Mouse (Mus musculus): ENCODE measurements around the gene Krtap4-7. TPM values are rescaled to one million over a fixed set of nuclear protein-coding genes. Genes with fewer than 3 reads are reported as not detected.

Gene Krtap4-7
- polyA plus RNA-seq (2014; fragmentation: Illumina TruSeq; extraction: RNeasy Lipid Tissue Mini Kit (QIAGEN cat#74804); ENCODE audit: low replicate concordance) = not detected

DNA sequence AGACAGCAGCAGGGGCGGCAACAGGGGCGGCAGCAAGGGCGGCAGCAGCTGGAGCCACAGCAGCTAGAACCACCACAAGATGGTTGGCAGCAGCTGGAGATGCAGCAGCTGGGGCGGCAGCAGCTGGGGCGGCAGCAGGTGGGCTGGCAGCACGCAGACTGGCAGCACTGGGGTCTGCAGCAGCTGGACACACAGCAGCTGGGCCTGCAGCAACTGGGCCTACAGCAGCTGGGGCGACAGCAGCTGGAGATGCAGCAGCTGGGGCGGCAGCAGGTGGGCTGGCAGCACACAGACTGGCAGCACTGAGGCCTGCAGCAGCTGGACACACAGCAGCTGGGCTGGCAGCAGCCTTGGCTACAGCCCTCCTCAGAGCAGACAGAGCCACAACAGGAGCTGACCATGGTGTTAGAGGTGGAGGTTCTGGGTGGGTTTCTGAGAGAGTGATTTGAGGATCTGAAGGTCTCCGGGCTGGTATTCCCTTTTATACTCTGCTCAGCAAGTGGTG, at the start of gene Krtap4-7:
Gene Krtap4-7 (minus strand): TSS at position 455 of the 505 bp plus-strand sequence.

DNA sequence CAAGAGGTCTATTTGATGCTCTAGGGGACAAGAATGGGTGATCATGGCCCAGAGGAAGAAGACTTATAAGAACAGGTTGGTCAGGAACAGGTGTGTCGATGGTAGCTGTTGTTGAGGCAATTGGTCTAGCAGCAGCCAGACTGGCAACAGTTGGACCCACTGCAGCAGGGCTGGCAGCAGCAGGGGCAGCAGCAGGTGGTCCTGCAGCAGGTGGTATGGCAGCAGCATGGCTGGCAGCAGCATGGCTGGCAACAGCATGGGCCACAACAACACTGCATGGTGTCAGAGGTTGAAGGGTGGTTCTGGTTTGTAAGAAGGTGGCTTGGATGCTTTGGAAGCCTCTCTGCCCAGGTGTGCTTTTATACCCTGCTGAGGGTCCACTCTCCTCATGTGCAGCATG, 46.6 kb upstream of the Krtap4-7 start, which contains the start of gene Gm14190:
Gene Gm14190 (minus strand): TSS at position 278 of the 400 bp plus-strand sequence.

DNA sequence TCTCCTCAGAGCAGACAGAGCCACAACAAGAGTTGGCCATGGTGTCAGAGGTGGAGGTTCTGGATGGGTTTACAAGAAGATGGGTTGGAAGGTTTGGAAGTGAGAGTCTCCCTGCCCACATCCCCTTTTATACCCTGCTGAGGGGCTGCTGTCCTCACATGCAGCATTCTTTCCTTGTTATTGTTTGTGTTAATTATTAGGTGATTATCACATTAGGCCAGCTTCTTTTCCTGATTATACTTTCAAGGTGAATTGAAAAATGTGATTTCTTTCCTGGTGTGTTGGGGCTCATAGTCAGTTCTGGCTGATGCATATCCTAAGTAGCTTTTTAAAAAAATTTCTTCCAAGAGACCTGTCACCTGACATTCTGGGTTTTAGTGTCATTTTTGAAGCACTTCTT, 22.0 kb upstream of the Krtap4-7 start, which contains the start of gene Krtap4-6:
Gene Krtap4-6 (minus strand): TSS at position 101 of the 400 bp plus-strand sequence.

DNA sequence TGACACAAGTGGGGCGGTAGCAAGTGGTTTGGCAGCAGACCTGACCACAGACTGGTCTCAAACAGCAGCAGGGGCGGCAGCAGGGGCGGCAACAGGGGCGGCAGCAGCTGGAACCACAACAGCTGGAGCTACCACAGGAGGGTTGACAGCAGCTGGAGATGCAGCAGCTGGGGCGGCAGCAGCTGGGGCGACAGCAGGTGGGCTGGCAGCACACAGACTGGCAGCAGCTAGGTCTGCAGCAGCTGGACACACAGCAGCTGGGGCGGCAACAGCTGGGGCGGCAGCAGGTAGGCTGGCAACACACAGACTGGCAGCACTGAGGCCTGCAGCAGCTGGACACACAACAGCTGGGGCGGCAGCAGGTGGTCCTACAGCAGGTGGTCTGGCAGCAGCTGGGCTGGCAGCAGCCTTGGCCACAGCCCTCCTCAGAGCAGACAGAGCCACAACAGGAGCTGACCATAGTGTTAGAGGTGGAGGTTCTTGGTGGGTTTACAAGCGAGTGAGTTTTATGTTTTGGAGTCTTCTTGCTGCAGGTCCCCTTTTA, 14.7 kb upstream of the Krtap4-7 start, which contains the start of gene Gm11563:
Gene Gm11563 (minus strand): TSS at position 494 of the 544 bp plus-strand sequence.

DNA sequence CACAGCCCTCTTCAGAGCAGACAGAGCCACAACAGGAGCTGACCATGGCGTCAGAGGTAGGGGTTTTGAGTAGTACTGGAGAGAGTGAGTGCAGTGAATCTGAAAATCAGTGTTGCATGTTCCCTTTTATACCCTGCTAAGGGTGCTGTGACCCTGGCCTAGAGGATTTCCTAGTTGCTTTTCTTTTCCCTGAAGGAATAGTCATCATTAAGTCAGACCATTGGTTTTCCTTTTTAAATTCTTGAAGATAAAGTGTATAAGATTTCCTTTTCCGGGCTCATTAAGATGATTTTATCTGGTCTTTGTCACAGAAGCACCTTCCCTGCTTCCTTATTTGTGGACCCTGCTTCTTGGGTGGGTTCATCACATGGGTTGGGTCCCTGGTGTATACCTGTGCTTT, 6.2 kb upstream of the Krtap4-7 start, which contains the start of gene Gm11555:
Gene Gm11555 (minus strand): TSS at position 101 of the 400 bp plus-strand sequence.

DNA sequence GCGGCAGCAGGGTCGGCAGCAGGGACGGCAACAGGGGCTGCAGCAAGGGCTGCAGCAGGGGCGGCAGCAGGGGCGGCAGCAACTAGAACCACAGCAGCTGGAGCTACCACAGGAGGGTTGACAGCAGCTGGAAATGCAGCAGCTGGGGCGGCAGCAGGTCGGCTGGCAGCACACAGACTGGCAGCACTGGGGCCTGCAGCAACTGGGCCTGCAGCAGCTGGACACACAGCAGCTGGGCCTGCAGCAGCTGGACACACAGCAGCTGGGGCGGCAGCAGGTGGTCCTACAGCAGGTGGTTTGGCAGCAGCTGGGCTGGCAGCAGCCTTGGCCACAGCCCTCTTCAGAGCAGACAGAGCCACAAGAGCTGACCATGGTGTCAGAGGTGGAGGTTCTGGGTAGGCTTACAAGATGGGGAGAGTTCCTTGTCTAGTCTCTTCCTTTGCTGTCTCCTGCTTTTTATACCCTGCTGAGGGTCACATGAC, 9.2 kb downstream of the Krtap4-7 start, which contains the start of gene Krtap4-2:
Gene Krtap4-2 (minus strand): TSS at position 432 of the 482 bp plus-strand sequence.

DNA sequence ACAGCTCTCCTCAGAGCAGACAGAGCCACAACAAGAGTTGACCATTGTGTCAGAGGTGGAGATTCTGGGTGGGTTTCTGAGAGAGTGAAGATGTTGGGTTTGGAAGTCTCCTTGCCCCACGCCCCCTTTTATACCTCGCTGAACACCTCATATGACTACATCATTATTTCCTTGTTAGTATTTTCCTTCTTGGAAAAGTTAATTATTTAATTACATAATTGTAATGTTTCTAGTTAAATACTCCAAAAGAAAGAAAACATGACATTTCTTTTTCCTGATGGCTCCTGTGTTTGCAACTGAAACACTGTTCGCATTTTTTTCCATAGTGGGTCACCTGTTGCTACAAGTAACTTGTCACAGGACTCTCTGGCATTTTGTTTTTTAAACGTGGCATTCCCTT, 15.8 kb downstream of the Krtap4-7 start, which contains the start of gene Krtap4-1:
Gene Krtap4-1 (minus strand): TSS at position 101 of the 400 bp plus-strand sequence.

DNA sequence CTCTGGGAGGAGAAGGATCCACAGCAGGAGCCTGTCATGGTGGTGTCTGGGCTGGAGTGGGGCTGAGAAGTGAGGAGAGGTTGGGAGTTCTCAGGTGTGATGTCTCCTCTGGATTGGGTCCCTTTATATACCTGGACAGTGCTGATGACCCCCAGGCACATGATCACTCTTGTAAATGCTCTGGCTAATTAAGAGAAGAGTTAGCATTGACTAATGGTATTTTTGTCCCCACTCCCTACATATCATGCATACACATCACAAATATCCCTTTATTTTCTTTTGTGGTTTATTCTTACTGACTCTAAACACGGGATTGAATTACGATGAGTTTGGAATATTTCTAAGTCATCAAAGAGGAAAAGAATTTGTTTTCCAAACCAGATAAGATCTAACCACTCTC, 23.6 kb downstream of the Krtap4-7 start, which contains the start of gene Gm11562:
Gene Gm11562 (minus strand): TSS at position 101 of the 400 bp plus-strand sequence.

DNA sequence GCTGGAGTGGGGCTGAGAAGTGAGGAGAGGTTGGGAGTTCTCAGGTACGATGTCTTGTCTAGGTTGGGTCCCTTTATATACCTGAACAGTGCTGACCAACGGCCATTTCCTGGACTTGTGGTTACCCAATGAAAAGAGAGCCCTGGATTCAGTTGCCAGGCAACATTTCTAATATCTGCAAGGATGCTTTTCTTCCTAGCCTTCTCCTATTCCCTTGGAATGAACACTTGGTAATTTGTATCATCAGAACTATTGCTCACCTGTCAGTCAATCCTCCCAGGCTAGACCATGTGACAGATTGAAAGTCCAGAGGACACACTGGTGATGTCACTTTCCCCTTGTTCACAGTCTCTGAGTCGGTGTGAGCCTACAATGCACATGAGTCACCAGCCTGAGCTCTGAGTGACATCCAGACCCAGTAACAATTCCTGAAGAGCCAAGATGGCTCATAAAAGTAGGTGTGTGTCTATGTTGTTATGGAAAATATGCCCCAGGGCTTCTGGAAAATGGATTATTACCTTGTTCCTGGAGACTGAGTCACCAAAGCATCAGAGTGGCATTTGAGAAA, 29.0 kb downstream of the Krtap4-7 start, which contains the start of gene Krtap2-4:
Gene Krtap2-4 (minus strand): TSS at position 51 of the 568 bp plus-strand sequence.

DNA sequence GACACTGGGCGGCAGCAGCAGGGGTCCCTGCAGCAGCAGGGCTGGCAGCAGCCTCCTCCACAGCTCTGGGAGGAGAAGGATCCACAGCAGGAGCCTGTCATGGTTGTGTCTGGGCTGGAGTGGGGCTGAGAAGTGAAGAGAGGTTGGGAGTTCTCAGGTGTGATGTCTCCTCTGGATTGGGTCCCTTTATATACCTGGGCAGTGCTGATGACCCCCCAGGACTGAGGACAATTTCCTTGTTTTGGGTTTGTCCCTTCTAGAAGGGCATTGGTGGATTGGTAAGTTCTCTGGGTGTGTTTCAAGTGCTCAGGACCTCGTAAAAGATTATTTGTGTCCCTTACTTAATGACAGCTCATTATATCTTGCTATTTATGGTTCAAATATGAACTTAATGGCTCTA, 33.8 kb downstream of the Krtap4-7 start, which contains the start of gene Gm11937:
Gene Gm11937 (minus strand): TSS at position 101 of the 400 bp plus-strand sequence.

DNA sequence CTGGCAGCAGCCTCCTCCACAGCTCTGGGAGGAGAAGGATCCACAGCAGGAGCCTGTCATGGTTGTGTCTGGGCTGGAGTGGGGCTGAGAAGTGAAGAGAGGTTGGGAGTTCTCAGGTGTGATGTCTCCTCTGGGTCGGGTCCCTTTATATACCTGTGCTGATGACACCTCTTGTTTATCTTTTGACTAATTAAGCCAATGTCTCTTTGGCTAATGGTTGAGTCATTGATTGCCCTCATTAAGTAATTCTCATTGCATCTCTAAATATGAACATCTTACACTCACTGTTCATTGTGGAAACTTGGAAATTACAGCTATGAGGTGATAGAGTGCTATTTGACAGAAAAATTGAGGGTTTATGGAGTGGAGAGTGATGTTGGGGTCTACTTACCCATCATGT, 40.7 kb downstream of the Krtap4-7 start, which contains the start of gene Gm11938:
Gene Gm11938 (minus strand): TSS at position 101 of the 400 bp plus-strand sequence.

DNA sequence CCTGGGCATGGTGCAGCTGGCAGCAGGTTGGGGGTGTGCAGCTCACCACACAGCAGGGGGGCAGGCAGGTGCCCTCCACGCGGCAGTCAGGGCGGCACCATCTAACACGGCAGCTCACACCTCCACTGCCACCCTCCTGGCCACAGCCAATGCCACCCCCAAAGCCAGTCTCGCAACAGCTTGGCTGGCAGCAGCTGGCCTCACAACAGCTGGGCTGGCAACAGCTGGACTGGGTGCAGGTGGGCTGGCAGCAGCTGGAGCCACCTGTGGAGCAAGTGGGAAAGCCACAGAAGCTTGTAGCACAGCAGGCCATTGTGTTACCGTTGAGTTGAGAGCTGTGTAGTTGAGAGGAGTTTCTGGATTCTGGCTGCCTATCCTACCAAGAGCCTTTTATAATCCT, 46.1 kb downstream of the Krtap4-7 start, which contains the start of gene Krtap9-3:
Gene Krtap9-3 (minus strand): TSS at position 364 of the 400 bp plus-strand sequence.

Other genes starting within 250 kb of the Krtap4-7 start
- 1.2 TPM for gene Krt12, start 221.8 kb downstream of the Krtap4-7 start, polyA plus RNA-seq (2014; fragmentation: Illumina TruSeq; extraction: RNeasy Lipid Tissue Mini Kit (QIAGEN cat#74804); ENCODE audit: low replicate concordance)
- 924 TPM for gene Krt20, start 205.9 kb downstream of the Krtap4-7 start, polyA plus RNA-seq (2014; fragmentation: Illumina TruSeq; extraction: RNeasy Lipid Tissue Mini Kit (QIAGEN cat#74804); ENCODE audit: low replicate concordance)
- 3.3 TPM for gene Krt23, start 151.0 kb downstream of the Krtap4-7 start, polyA plus RNA-seq (2014; fragmentation: Illumina TruSeq; extraction: RNeasy Lipid Tissue Mini Kit (QIAGEN cat#74804); ENCODE audit: low replicate concordance)
- gene Krt39, start 122.8 kb downstream of the Krtap4-7 start, polyA plus RNA-seq (2014; fragmentation: Illumina TruSeq; extraction: RNeasy Lipid Tissue Mini Kit (QIAGEN cat#74804); ENCODE audit: low replicate concordance) = not detected
- gene Krt40, start 100.9 kb downstream of the Krtap4-7 start, polyA plus RNA-seq (2014; fragmentation: Illumina TruSeq; extraction: RNeasy Lipid Tissue Mini Kit (QIAGEN cat#74804); ENCODE audit: low replicate concordance) = not detected
- gene Krtap3-3, start 93.2 kb downstream of the Krtap4-7 start, polyA plus RNA-seq (2014; fragmentation: Illumina TruSeq; extraction: RNeasy Lipid Tissue Mini Kit (QIAGEN cat#74804); ENCODE audit: low replicate concordance) = not detected
- gene Krtap3-2, start 87.2 kb downstream of the Krtap4-7 start, polyA plus RNA-seq (2014; fragmentation: Illumina TruSeq; extraction: RNeasy Lipid Tissue Mini Kit (QIAGEN cat#74804); ENCODE audit: low replicate concordance) = not detected
- gene Gm11939, start 84.6 kb downstream of the Krtap4-7 start, polyA plus RNA-seq (2014; fragmentation: Illumina TruSeq; extraction: RNeasy Lipid Tissue Mini Kit (QIAGEN cat#74804); ENCODE audit: low replicate concordance) = not detected
- gene Krtap3-1, start 77.5 kb downstream of the Krtap4-7 start, polyA plus RNA-seq (2014; fragmentation: Illumina TruSeq; extraction: RNeasy Lipid Tissue Mini Kit (QIAGEN cat#74804); ENCODE audit: low replicate concordance) = not detected
- not detected for gene Krtap1-5, start 63.1 kb downstream of the Krtap4-7 start, polyA plus RNA-seq (2014; fragmentation: Illumina TruSeq; extraction: RNeasy Lipid Tissue Mini Kit (QIAGEN cat#74804); ENCODE audit: low replicate concordance)
- not detected for gene Krtap1-4, start 60.4 kb downstream of the Krtap4-7 start, polyA plus RNA-seq (2014; fragmentation: Illumina TruSeq; extraction: RNeasy Lipid Tissue Mini Kit (QIAGEN cat#74804); ENCODE audit: low replicate concordance)
- gene Krtap1-3, start 52.8 kb downstream of the Krtap4-7 start, polyA plus RNA-seq (2014; fragmentation: Illumina TruSeq; extraction: RNeasy Lipid Tissue Mini Kit (QIAGEN cat#74804); ENCODE audit: low replicate concordance) = not detected
- not detected for gene Krtap9-3, start 46.0 kb downstream of the Krtap4-7 start, polyA plus RNA-seq (2014; fragmentation: Illumina TruSeq; extraction: RNeasy Lipid Tissue Mini Kit (QIAGEN cat#74804); ENCODE audit: low replicate concordance)
- gene Gm11938, start 40.8 kb downstream of the Krtap4-7 start, polyA plus RNA-seq (2014; fragmentation: Illumina TruSeq; extraction: RNeasy Lipid Tissue Mini Kit (QIAGEN cat#74804); ENCODE audit: low replicate concordance) = not detected
- not detected for gene Gm11937, start 33.9 kb downstream of the Krtap4-7 start, polyA plus RNA-seq (2014; fragmentation: Illumina TruSeq; extraction: RNeasy Lipid Tissue Mini Kit (QIAGEN cat#74804); ENCODE audit: low replicate concordance)
- gene Krtap2-4, start 29.2 kb downstream of the Krtap4-7 start, polyA plus RNA-seq (2014; fragmentation: Illumina TruSeq; extraction: RNeasy Lipid Tissue Mini Kit (QIAGEN cat#74804); ENCODE audit: low replicate concordance) = not detected
- gene Gm11562, start 23.7 kb downstream of the Krtap4-7 start, polyA plus RNA-seq (2014; fragmentation: Illumina TruSeq; extraction: RNeasy Lipid Tissue Mini Kit (QIAGEN cat#74804); ENCODE audit: low replicate concordance) = not detected
- not detected for gene Krtap4-1, start 15.9 kb downstream of the Krtap4-7 start, polyA plus RNA-seq (2014; fragmentation: Illumina TruSeq; extraction: RNeasy Lipid Tissue Mini Kit (QIAGEN cat#74804); ENCODE audit: low replicate concordance)
- gene Krtap4-2, start 9.0 kb downstream of the Krtap4-7 start, polyA plus RNA-seq (2014; fragmentation: Illumina TruSeq; extraction: RNeasy Lipid Tissue Mini Kit (QIAGEN cat#74804); ENCODE audit: low replicate concordance) = not detected
- gene Gm11555, start 6.1 kb upstream of the Krtap4-7 start, polyA plus RNA-seq (2014; fragmentation: Illumina TruSeq; extraction: RNeasy Lipid Tissue Mini Kit (QIAGEN cat#74804); ENCODE audit: low replicate concordance) = not detected
- gene Gm11563, start 14.9 kb upstream of the Krtap4-7 start, polyA plus RNA-seq (2014; fragmentation: Illumina TruSeq; extraction: RNeasy Lipid Tissue Mini Kit (QIAGEN cat#74804); ENCODE audit: low replicate concordance) = not detected
- gene Krtap4-6, start 21.9 kb upstream of the Krtap4-7 start, polyA plus RNA-seq (2014; fragmentation: Illumina TruSeq; extraction: RNeasy Lipid Tissue Mini Kit (QIAGEN cat#74804); ENCODE audit: low replicate concordance) = not detected
- not detected for gene Gm14190, start 46.7 kb upstream of the Krtap4-7 start, polyA plus RNA-seq (2014; fragmentation: Illumina TruSeq; extraction: RNeasy Lipid Tissue Mini Kit (QIAGEN cat#74804); ENCODE audit: low replicate concordance)
- gene Gm14180, start 90.2 kb upstream of the Krtap4-7 start, polyA plus RNA-seq (2014; fragmentation: Illumina TruSeq; extraction: RNeasy Lipid Tissue Mini Kit (QIAGEN cat#74804); ENCODE audit: low replicate concordance) = not detected
- not detected for gene Gm11595, start 128.8 kb upstream of the Krtap4-7 start, polyA plus RNA-seq (2014; fragmentation: Illumina TruSeq; extraction: RNeasy Lipid Tissue Mini Kit (QIAGEN cat#74804); ENCODE audit: low replicate concordance)
- gene Krtap4-8, start 136.6 kb upstream of the Krtap4-7 start, polyA plus RNA-seq (2014; fragmentation: Illumina TruSeq; extraction: RNeasy Lipid Tissue Mini Kit (QIAGEN cat#74804); ENCODE audit: low replicate concordance) = not detected
- gene Krtap4-9, start 141.1 kb upstream of the Krtap4-7 start, polyA plus RNA-seq (2014; fragmentation: Illumina TruSeq; extraction: RNeasy Lipid Tissue Mini Kit (QIAGEN cat#74804); ENCODE audit: low replicate concordance) = not detected
- gene Gm11596, start 149.4 kb upstream of the Krtap4-7 start, polyA plus RNA-seq (2014; fragmentation: Illumina TruSeq; extraction: RNeasy Lipid Tissue Mini Kit (QIAGEN cat#74804); ENCODE audit: low replicate concordance) = not detected
- not detected for gene Gm11569, start 154.8 kb upstream of the Krtap4-7 start, polyA plus RNA-seq (2014; fragmentation: Illumina TruSeq; extraction: RNeasy Lipid Tissue Mini Kit (QIAGEN cat#74804); ENCODE audit: low replicate concordance)
- gene Gm11554, start 160.4 kb upstream of the Krtap4-7 start, polyA plus RNA-seq (2014; fragmentation: Illumina TruSeq; extraction: RNeasy Lipid Tissue Mini Kit (QIAGEN cat#74804); ENCODE audit: low replicate concordance) = not detected
- gene Krtap4-13, start 165.8 kb upstream of the Krtap4-7 start, polyA plus RNA-seq (2014; fragmentation: Illumina TruSeq; extraction: RNeasy Lipid Tissue Mini Kit (QIAGEN cat#74804); ENCODE audit: low replicate concordance) = not detected
- gene Gm11564, start 171.6 kb upstream of the Krtap4-7 start, polyA plus RNA-seq (2014; fragmentation: Illumina TruSeq; extraction: RNeasy Lipid Tissue Mini Kit (QIAGEN cat#74804); ENCODE audit: low replicate concordance) = not detected
- gene 2300003K06Rik, start 194.0 kb upstream of the Krtap4-7 start, polyA plus RNA-seq (2014; fragmentation: Illumina TruSeq; extraction: RNeasy Lipid Tissue Mini Kit (QIAGEN cat#74804); ENCODE audit: low replicate concordance) = not detected
- gene Krtap4-16, start 207.5 kb upstream of the Krtap4-7 start, polyA plus RNA-seq (2014; fragmentation: Illumina TruSeq; extraction: RNeasy Lipid Tissue Mini Kit (QIAGEN cat#74804); ENCODE audit: low replicate concordance) = not detected
- not detected for gene Gm11568, start 213.8 kb upstream of the Krtap4-7 start, polyA plus RNA-seq (2014; fragmentation: Illumina TruSeq; extraction: RNeasy Lipid Tissue Mini Kit (QIAGEN cat#74804); ENCODE audit: low replicate concordance)
- gene Gm11559, start 220.4 kb upstream of the Krtap4-7 start, polyA plus RNA-seq (2014; fragmentation: Illumina TruSeq; extraction: RNeasy Lipid Tissue Mini Kit (QIAGEN cat#74804); ENCODE audit: low replicate concordance) = not detected
- not detected for gene Krtap9-1, start 229.3 kb upstream of the Krtap4-7 start, polyA plus RNA-seq (2014; fragmentation: Illumina TruSeq; extraction: RNeasy Lipid Tissue Mini Kit (QIAGEN cat#74804); ENCODE audit: low replicate concordance)
- not detected for gene Gm11567, start 235.1 kb upstream of the Krtap4-7 start, polyA plus RNA-seq (2014; fragmentation: Illumina TruSeq; extraction: RNeasy Lipid Tissue Mini Kit (QIAGEN cat#74804); ENCODE audit: low replicate concordance)